Mouse (Mus musculus): Measurements from ENCODE around the gene Ccl7.

DNA sequence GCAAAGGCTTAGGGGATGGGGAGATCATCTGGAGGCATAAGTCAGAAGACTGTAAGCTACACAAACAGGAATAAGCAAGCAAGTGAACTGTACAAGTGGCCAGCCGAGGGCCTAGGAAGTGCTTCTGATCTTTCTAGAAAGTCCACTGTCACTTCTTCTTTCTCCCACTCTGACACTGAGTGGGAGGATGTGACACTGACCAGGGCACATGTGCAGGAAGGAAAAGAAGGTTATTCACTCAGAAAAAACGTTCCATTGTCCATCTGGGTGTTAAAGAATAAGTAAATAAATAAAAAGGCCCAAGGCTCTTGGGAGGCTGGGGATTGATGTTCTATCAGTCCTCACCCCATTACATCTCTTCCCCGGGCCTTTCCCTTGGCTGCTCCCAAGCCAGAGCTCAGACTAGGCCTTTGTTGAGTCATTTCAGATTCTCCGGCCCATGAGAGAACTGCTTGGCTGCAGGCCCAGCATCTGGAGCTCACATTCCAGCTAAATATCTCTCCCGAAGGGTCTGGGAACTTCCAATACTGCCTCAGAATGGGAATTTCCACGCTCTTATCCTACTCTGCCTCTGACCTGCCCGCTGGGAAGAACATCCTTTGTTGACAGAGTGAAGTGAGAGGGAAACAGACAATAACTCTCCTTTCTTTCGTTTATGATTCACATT lies 12.7 kb upstream of the Ccl7 start:
- TF ChIP-seq CTCF (IDR thresholded peaks at IDR 0.05; ENCODE audit: low read depth), result no peak
- no peak for TF ChIP-seq EP300 (IDR thresholded peaks at IDR 0.05; ENCODE audit: low read depth)

All from heart, postnatal 0 days (tissue).